Comparison of ENCODE assay signal across 21 mouse cellular contexts in genomic region chr2:128719380-128719779, GRCm38 (mm10). TPM values are rescaled to one million over a fixed set of nuclear protein-coding genes. Genes with fewer than 3 reads are reported as not detected.
DNase-seq lines count a peak whose midpoint lies in the region.
"Had no signal": no experiment of that assay in that cellular context is flagged by ENCODE, and none has a peak within 500 bp of the region (broad histone marks: within the 10 kb centered on the region; RNA-seq: fewer than 3 reads in every experiment).

No protein-coding gene starts in this region.

- intact Hi-C loops in heart, postnatal 25 days (cut with DNase I): no loop called here

- H3K27ac ChIP-seq in macrophage: peak overlapping the region; percentile 93
- H3K27ac ChIP-seq: embryonic facial prominence, embryonic 10.5 days; embryonic facial prominence, embryonic 12.5 days; forebrain, embryonic 13.5 days; forebrain, embryonic 15.5 days had no signal

- H3K36me3 ChIP-seq in macrophage (ENCODE audit: inconsistent target): peaks cover 15% of the 10 kb centered on the region; the same call in 1 of the 2 replicates
- H3K36me3 ChIP-seq: forebrain, embryonic 15.5 days; G1E had no signal

- peaks cover 85% of the 10 kb centered on the region; the same call in 1 of the 2 replicates for H3K79me2 ChIP-seq in macrophage (ENCODE audit: inconsistent target)

- WGBS in macrophage (ENCODE audit: missing documents): 54% methylated on average over 2 of the region's 2 CpGs

- H3K4me3 ChIP-seq in macrophage (ENCODE audit: inconsistent target): no peak overlapping the region
- H3K4me3 ChIP-seq: embryonic facial prominence, embryonic 10.5 days; embryonic facial prominence, embryonic 12.5 days; forebrain, embryonic 13.5 days; forebrain, embryonic 15.5 days had no signal

- peak; percentile 95 for DNase-seq in heart, adult 11 months
- DNase-seq in heart, postnatal 25 days (ENCODE audit: low spot score): no peak
- peak; percentile 31 for DNase-seq in lung, postnatal 36 days
- no peak for DNase-seq in lung, postnatal 14 days
- no peak for DNase-seq in kidney, adult 18-20 months
- DNase-seq: adrenal gland, adult 8-10 months; adrenal gland, postnatal 14 days; B cell, adult 2 months; cerebellum, adult 11-12 months; cerebellum, adult 2 months; cerebellum, adult 9-10 months; cerebellum, postnatal 10 days; cerebellum, postnatal 25 days; forebrain, postnatal 0 days had no signal

RNA-seq across cellular contexts. Expression of gene Mertk, which starts 20.6 kb away (rescaled TPM):
- total RNA-seq in heart, postnatal 25 days (2021): 1 to 10 TPM; 4.0 to 5.0 TPM
- 100 to 1,000 TPM; 216 to 688 (median 445) TPM for total RNA-seq in macrophage (2018; cell fraction: chromatin; rRNA removed)
- 100 to 1,000 TPM in 20 of 26 experiments, 10 to 100 TPM in 6; 59.3 to 173 (median 123) TPM for total RNA-seq in macrophage (2018; cell fraction: cytosol; rRNA removed)
- total RNA-seq in macrophage (2018; cell fraction: nucleus; rRNA removed): 100 to 1,000 TPM; 191 to 540 (median 334) TPM
- polyA plus RNA-seq in macrophage (2018): 63.8 to 164 TPM (median 95.9 TPM) in 3 replicates
- polyA plus RNA-seq: activated CD4-positive, CD25-positive, alpha-beta regulatory T cell, adult 4 months; G1E had no signal

RNA-seq across cellular contexts. Expression of gene Anapc1, which starts 32.2 kb away (rescaled TPM):
- 10 to 100 TPM; 40.2 to 43.2 TPM for total RNA-seq in heart, postnatal 25 days (2021)
- total RNA-seq in macrophage (2018; cell fraction: chromatin; rRNA removed): 100 to 1,000 TPM; 127 to 407 (median 303) TPM
- 10 to 100 TPM; 26.2 to 60.7 (median 37.9) TPM for total RNA-seq in macrophage (2018; cell fraction: cytosol; rRNA removed)
- 100 to 1,000 TPM in 21 of 26 experiments, 10 to 100 TPM in 5; 52.2 to 281 (median 124) TPM for total RNA-seq in macrophage (2018; cell fraction: nucleus; rRNA removed)
- polyA plus RNA-seq in macrophage (2018): 34.0 to 41.8 TPM (median 34.7 TPM) in 3 replicates

Comparison
In these comparisons a context has a peak if more than half of its experiments do, and no peak if none do; other contexts are left out.
1. DNase-seq: peak in heart, adult 11 months (single experiment) and lung, postnatal 36 days (single experiment); none in heart, postnatal 25 days (single experiment), lung, postnatal 14 days (single experiment) and kidney, adult 18-20 months (single experiment).